Mouse (Mus musculus): ENCODE measurements at regions not wholly inside any gene's neighbourhood (a gene's known extent, or its start where the extent isn't known, plus 50 kb on each side); places are given as distances from the start of the nearest gene placed in this dataset.
"Not testable (repeated sequence)": the region's sequence is repeated elsewhere in the genome, so short reads cannot be mapped to it uniquely, and the experiment has no call there.

GRCm38 (mm10) chr3:118194754-118195153 is 326.0 kb upstream of the Snx7 start:
- no peak for DNase-seq (ENCODE audit: low spot score)

- DNase-seq (ENCODE audit: low spot score): no peak
Measured at GRCm38 (mm10) chr3:118189382-118189781, 320.6 kb upstream of the Snx7 start.

GRCm38 (mm10) chr3:118177446-118177845 is 308.7 kb upstream of the Snx7 start:
- no peak for DNase-seq (ENCODE audit: low spot score)

- DNase-seq (ENCODE audit: low spot score): no peak
Measured at GRCm38 (mm10) chr3:118162916-118163315, 294.2 kb upstream of the Snx7 start.

- no peak for DNase-seq (ENCODE audit: low spot score)
Measured at GRCm38 (mm10) chr3:118144788-118145187, 276.1 kb upstream of the Snx7 start.

GRCm38 (mm10) chr3:118141731-118142130 is 273.0 kb upstream of the Snx7 start:
- no peak for DNase-seq (ENCODE audit: low spot score)

- DNase-seq (ENCODE audit: low spot score): no peak
Measured at GRCm38 (mm10) chr3:118140108-118140507, 271.4 kb upstream of the Snx7 start.

- DNase-seq (ENCODE audit: low spot score): not testable (repeated sequence)
Measured at GRCm38 (mm10) chr3:118128349-118128748, 259.6 kb upstream of the Snx7 start.

GRCm38 (mm10) chr3:118102635-118103034 is 233.9 kb upstream of the Snx7 start:
- no peak for DNase-seq (ENCODE audit: low spot score)

- no peak for DNase-seq (ENCODE audit: low spot score)
Measured at GRCm38 (mm10) chr3:118084508-118084907, 215.8 kb upstream of the Snx7 start.

- DNase-seq (ENCODE audit: low spot score): no peak
Measured at GRCm38 (mm10) chr3:118072363-118072762, 203.6 kb upstream of the Snx7 start.

- peak; percentile 20 for DNase-seq (ENCODE audit: low spot score)
Measured at GRCm38 (mm10) chr3:118070129-118070528, 201.4 kb upstream of the Snx7 start.

- no peak for DNase-seq (ENCODE audit: low spot score)
Measured at GRCm38 (mm10) chr3:118063679-118064078, 194.9 kb upstream of the Snx7 start.

- no peak for DNase-seq (ENCODE audit: low spot score)
Measured at GRCm38 (mm10) chr3:118062569-118062968, 193.8 kb upstream of the Snx7 start.

GRCm38 (mm10) chr3:118047016-118047415 is 178.3 kb upstream of the Snx7 start:
- DNase-seq (ENCODE audit: low spot score): no peak

- DNase-seq (ENCODE audit: low spot score): no peak
Measured at GRCm38 (mm10) chr3:118046536-118046935, 177.8 kb upstream of the Snx7 start.

- no peak for DNase-seq (ENCODE audit: low spot score)
Measured at GRCm38 (mm10) chr3:118036501-118036900, 167.8 kb upstream of the Snx7 start.

GRCm38 (mm10) chr3:117995401-117995800 is 126.7 kb upstream of the Snx7 start:
- DNase-seq (ENCODE audit: low spot score): no peak

GRCm38 (mm10) chr3:117994110-117994509 is 125.4 kb upstream of the Snx7 start:
- no peak for DNase-seq (ENCODE audit: low spot score)

- no peak for DNase-seq (ENCODE audit: low spot score)
Measured at GRCm38 (mm10) chr3:117990561-117990960, 121.8 kb upstream of the Snx7 start.

GRCm38 (mm10) chr3:117988443-117988842 is 119.7 kb upstream of the Snx7 start:
- DNase-seq (ENCODE audit: low spot score): no peak

- no peak for DNase-seq (ENCODE audit: low spot score)
Measured at GRCm38 (mm10) chr3:117975638-117976037, 106.9 kb upstream of the Snx7 start.

GRCm38 (mm10) chr3:117968805-117969204 is 100.1 kb upstream of the Snx7 start:
- no peak for DNase-seq (ENCODE audit: low spot score)

- no peak for DNase-seq (ENCODE audit: low spot score)
Measured at GRCm38 (mm10) chr3:117938426-117938825, 69.7 kb upstream of the Snx7 start.

- DNase-seq (ENCODE audit: low spot score): no peak
Measured at GRCm38 (mm10) chr3:117927527-117927926, 58.8 kb upstream of the Snx7 start.
